Mouse (Mus musculus) limb, embryonic 15.5 days (tissue): Measurements from ENCODE around the gene Cdkl3. TPM values are rescaled to one million over a fixed set of nuclear protein-coding genes. Genes with fewer than 3 reads are reported as not detected.

Experiments
- ATAC-seq: fragments of 200-750 bp; cut with Nextera tagmentation; 2 replicates; pipeline ENCODE4 v1.8.0; 2017; ENCODE audit warnings: low read depth, moderate TSS enrichment; ENCODE audit not compliant: insufficient number of reproducible peaks, low FRiP score, low TSS enrichment
- H3K27ac ChIP-seq: fragments of 300-500 bp; sonication (generic); 2 replicates; pipeline ENCODE4 v1.5.1; 2015; ENCODE audit warnings: moderate library complexity, mild to moderate bottlenecking, inconsistent platforms
- H3K27me3 ChIP-seq: fragments of 300-500 bp; sonication (generic); 2 replicates; pipeline ENCODE4 v1.6.1; 2015; ENCODE audit warnings: inconsistent platforms
- H3K36me3 ChIP-seq: fragments of 300-500 bp; sonication (generic); 2 replicates; pipeline ENCODE4 v1.6.1; 2015; ENCODE audit warnings: inconsistent platforms
- H3K4me1 ChIP-seq: fragments of 300-500 bp; sonication (generic); 2 replicates; pipeline ENCODE4 v1.6.1; 2015; ENCODE audit warnings: inconsistent platforms
- H3K4me2 ChIP-seq: fragments of 300-500 bp; sonication (generic); 2 replicates; pipeline ENCODE4 v1.6.1; 2015; ENCODE audit warnings: mild to moderate bottlenecking, inconsistent platforms
- H3K4me3 ChIP-seq: fragments of 300-500 bp; sonication (generic); 2 replicates; pipeline ENCODE4 v1.5.1; 2015; ENCODE audit warnings: mild to moderate bottlenecking, inconsistent platforms
- H3K9ac ChIP-seq: fragments of 300-500 bp; sonication (generic); 2 replicates; pipeline ENCODE4 v1.6.1; 2015; ENCODE audit warnings: inconsistent platforms
- H3K9me3 ChIP-seq: fragments of 300-500 bp; sonication (generic); 2 replicates; pipeline ENCODE4 v1.6.1; 2016; ENCODE audit warnings: inconsistent platforms
- WGBS: fragments of 180-500 bp; shearing (Covaris S2); methylation state at CpG from one replicate; pipeline ENCODE4 v1.1.7; 2015; 5-methylcytosine and 5-hydroxymethylcytosine counted together
- polyA plus RNA-seq: library from polyadenylated mRNA; unstranded; fragments of >200 nt; fragmentation: Nextera tagmentation; extraction: Ambion mirVana; gene quantifications from 2 replicates; pipeline ENCODE4 v1.2.1, GENCODE M21; 2015

Gene Cdkl3
- 7.2 and 10.2 TPM in 2 replicates for polyA plus RNA-seq

DNA sequence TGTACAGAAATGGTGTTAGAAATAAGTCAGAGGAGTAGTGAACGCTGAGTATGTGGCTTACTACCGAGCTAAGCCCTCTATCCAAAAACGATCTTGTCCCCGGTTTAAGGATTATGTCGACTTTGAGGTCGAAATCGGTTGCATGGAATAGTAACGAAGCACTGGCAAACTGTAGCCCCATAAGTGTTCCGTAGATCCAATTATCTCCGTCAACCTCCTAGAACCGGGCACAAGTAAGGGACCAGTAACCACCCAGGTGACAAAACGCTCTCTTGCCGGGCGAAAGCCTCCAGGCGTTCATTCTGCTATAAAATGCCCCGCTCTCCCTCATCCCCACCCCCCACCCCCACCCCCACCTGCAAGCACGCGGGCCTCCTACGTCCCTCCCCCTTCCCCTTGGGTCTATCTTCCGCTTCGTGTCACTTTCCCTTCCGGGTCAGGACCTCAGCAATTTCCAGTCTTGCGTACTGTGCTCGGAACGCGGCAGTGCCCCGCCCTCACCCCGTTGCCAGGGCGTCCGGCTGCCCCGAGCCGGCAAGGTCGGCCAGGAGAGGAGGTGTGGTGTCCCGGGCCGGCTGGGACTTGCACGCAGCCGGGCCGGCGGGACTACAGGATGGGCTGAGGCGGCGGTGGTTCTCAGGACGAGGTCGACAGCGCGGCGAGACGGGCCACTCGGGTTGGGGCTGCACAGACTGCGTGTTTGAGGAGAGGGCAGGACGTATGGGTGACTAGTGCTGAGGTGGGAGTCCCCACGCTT is at the start of gene Cdkl3:
Gene Cdkl3 (plus strand): TSS at position 450 of the 757 bp plus-strand sequence.
- peaks cover 16% of the 10 kb centered on the region for H3K4me1 ChIP-seq
- peak within 1 kb of the TSS; percentile 76 for H3K9ac ChIP-seq
- H3K9me3 ChIP-seq = no peaks in the 10 kb centered on the region
- peak within 1 kb of the TSS; percentile 90 for H3K4me3 ChIP-seq
- no peaks in the 10 kb centered on the region for H3K27me3 ChIP-seq
- peak; percentile 89 for ATAC-seq
- peak within 1 kb of the TSS; percentile 60 for H3K4me2 ChIP-seq
- H3K27ac ChIP-seq = peak within 1 kb of the TSS; percentile 96
- under 1% methylated on average over 50 of the region's 51 CpGs for WGBS
- no peaks in the 10 kb centered on the region for H3K36me3 ChIP-seq

GRCm38 (mm10) chr11:51956112-51956511 is 47.9 kb upstream of the Cdkl3 start:
- ATAC-seq = no peak
- no peaks in the 10 kb centered on the region for H3K27me3 ChIP-seq
- H3K4me1 ChIP-seq = peaks cover 3% of the 10 kb centered on the region; the same call in 1 of the 2 replicates
- 70% methylated on average over 9 of the region's 9 CpGs for WGBS
- H3K36me3 ChIP-seq = no peaks in the 10 kb centered on the region
- no peak overlapping the region for H3K4me3 ChIP-seq
- H3K9ac ChIP-seq = no peak overlapping the region
- no peak overlapping the region for H3K4me2 ChIP-seq
- H3K9me3 ChIP-seq = no peaks in the 10 kb centered on the region
- H3K27ac ChIP-seq = no peak overlapping the region

- H3K36me3 ChIP-seq = no peaks in the 10 kb centered on the region
- H3K9me3 ChIP-seq = no peaks in the 10 kb centered on the region
- ATAC-seq = no peak
- peaks cover 3% of the 10 kb centered on the region; the same call in 1 of the 2 replicates for H3K4me1 ChIP-seq
- H3K9ac ChIP-seq = no peak overlapping the region
- H3K27me3 ChIP-seq = no peaks in the 10 kb centered on the region
- no peak overlapping the region for H3K4me3 ChIP-seq
- no peak overlapping the region for H3K4me2 ChIP-seq
- 80% methylated on average over 4 of the region's 4 CpGs for WGBS
- H3K27ac ChIP-seq = no peak overlapping the region
These were observed 46.3 kb upstream of the Cdkl3 start for GRCm38 (mm10) chr11:51957760-51958159.

DNA sequence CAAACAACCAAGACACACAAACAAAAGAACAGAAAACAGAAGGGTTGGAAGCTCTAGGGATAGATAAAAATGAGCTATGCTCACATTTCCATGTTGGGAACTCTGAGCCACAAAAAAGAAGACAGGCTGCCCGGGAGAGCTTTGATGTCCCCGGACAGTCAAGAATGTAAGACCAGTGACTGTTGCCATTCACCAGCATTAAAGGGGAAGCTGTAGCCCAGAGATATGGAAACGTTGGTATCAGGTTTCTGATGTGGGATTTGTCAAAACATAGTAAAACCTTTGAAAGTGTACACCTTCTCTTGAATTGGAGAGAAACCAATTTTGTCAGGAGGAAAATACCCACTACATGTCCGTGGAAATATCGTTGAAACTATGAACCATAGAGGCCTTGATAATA is 44.5 kb upstream of the Cdkl3 start:
- H3K4me2 ChIP-seq = no peak overlapping the region
- H3K9ac ChIP-seq = no peak overlapping the region
- H3K4me1 ChIP-seq = peaks cover 3% of the 10 kb centered on the region; the same call in 1 of the 2 replicates
- H3K36me3 ChIP-seq = no peaks in the 10 kb centered on the region
- H3K27ac ChIP-seq = no peak overlapping the region
- H3K4me3 ChIP-seq = no peak overlapping the region
- ATAC-seq = no peak
- H3K9me3 ChIP-seq = no peaks in the 10 kb centered on the region
- WGBS = 76% methylated on average over 5 of the region's 5 CpGs
- H3K27me3 ChIP-seq = no peaks in the 10 kb centered on the region

GRCm38 (mm10) chr11:51960061-51960460 is 44.0 kb upstream of the Cdkl3 start:
- Histone ChIP-seq H3K9ac (no peak overlapping the region), H3K9me3 (no peaks in the 10 kb centered on the region), H3K27ac (no peak overlapping the region), H3K27me3 (no peaks in the 10 kb centered on the region), H3K4me1 (peaks cover 3% of the 10 kb centered on the region; the same call in 1 of the 2 replicates), H3K4me3 (no peak overlapping the region), H3K4me2 (no peak overlapping the region), H3K36me3 (no peaks in the 10 kb centered on the region)
- WGBS = 88% methylated on average over 4 of the region's 4 CpGs
- no peak for ATAC-seq

GRCm38 (mm10) chr11:51960967-51961471 is 43.0 kb upstream of the Cdkl3 start:
- 0 out of 2 replicates have a peak, but pooled peaks have one; percentile 30 for ATAC-seq
- H3K9ac ChIP-seq = no peak overlapping the region

GRCm38 (mm10) chr11:51961761-51962160 is 42.3 kb upstream of the Cdkl3 start:
- no peaks in the 10 kb centered on the region for H3K27me3 ChIP-seq
- no peak overlapping the region for H3K27ac ChIP-seq
- H3K36me3 ChIP-seq = no peaks in the 10 kb centered on the region
- H3K9ac ChIP-seq = no peak overlapping the region
- H3K9me3 ChIP-seq = no peaks in the 10 kb centered on the region
- H3K4me1 ChIP-seq = peaks cover 3% of the 10 kb centered on the region; the same call in 1 of the 2 replicates
- H3K4me2 ChIP-seq = no peak overlapping the region
- H3K4me3 ChIP-seq = no peak overlapping the region
- no peak for ATAC-seq
- WGBS = 87% methylated on average over 8 of the region's 8 CpGs

More at GRCm38 (mm10) chr11:51960967-51961471, 43.0 kb upstream of the Cdkl3 start:
- 55% methylated on average over 11 of the region's 11 CpGs for WGBS
- Histone ChIP-seq H3K9me3 (no peaks in the 10 kb centered on the region), H3K27ac (no peak overlapping the region), H3K4me1 (peaks cover 3% of the 10 kb centered on the region; the same call in 1 of the 2 replicates), H3K36me3 (no peaks in the 10 kb centered on the region), H3K27me3 (no peaks in the 10 kb centered on the region), H3K4me3 (no peak overlapping the region), H3K4me2 (no peak overlapping the region)

DNA sequence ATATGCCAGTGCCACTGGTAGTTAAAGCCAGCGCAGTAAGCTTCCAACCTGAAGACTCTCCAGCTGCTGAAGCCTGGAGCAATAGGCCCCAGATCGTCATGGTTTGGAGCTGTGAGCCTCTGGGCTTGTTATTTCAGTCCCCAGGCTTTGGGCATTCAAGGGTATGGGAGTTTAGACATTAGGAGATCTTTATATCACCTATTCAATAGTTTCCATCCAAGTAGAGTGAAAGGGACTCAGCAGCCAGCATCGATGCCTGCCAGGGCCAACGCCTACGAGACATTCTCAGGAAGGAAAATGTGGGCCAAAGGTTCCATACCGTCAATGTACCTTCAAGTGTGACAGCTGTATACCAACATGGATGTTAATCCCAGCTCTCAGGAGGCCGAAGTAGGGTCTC is 41.7 kb upstream of the Cdkl3 start:
- no peak for ATAC-seq
- H3K27ac ChIP-seq = no peak overlapping the region
- H3K4me3 ChIP-seq = no peak overlapping the region
- no peaks in the 10 kb centered on the region for H3K36me3 ChIP-seq
- H3K9ac ChIP-seq = no peak overlapping the region
- H3K4me2 ChIP-seq = no peak overlapping the region
- H3K4me1 ChIP-seq = peaks cover 5% of the 10 kb centered on the region; the same call in 1 of the 2 replicates
- no peaks in the 10 kb centered on the region for H3K27me3 ChIP-seq
- no peaks in the 10 kb centered on the region for H3K9me3 ChIP-seq
- WGBS = 89% methylated on average over 7 of the region's 7 CpGs

GRCm38 (mm10) chr11:51966651-51967050 is 37.4 kb upstream of the Cdkl3 start:
- Histone ChIP-seq H3K27ac (no peak overlapping the region), H3K36me3 (peaks cover 20% of the 10 kb centered on the region), H3K4me3 (no peak overlapping the region), H3K4me2 (no peak overlapping the region), H3K4me1 (peaks cover 14% of the 10 kb centered on the region), H3K9ac (no peak overlapping the region), H3K9me3 (no peaks in the 10 kb centered on the region), H3K27me3 (no peaks in the 10 kb centered on the region)
- 78% methylated on average over 5 of the region's 5 CpGs for WGBS
- no peak for ATAC-seq

DNA sequence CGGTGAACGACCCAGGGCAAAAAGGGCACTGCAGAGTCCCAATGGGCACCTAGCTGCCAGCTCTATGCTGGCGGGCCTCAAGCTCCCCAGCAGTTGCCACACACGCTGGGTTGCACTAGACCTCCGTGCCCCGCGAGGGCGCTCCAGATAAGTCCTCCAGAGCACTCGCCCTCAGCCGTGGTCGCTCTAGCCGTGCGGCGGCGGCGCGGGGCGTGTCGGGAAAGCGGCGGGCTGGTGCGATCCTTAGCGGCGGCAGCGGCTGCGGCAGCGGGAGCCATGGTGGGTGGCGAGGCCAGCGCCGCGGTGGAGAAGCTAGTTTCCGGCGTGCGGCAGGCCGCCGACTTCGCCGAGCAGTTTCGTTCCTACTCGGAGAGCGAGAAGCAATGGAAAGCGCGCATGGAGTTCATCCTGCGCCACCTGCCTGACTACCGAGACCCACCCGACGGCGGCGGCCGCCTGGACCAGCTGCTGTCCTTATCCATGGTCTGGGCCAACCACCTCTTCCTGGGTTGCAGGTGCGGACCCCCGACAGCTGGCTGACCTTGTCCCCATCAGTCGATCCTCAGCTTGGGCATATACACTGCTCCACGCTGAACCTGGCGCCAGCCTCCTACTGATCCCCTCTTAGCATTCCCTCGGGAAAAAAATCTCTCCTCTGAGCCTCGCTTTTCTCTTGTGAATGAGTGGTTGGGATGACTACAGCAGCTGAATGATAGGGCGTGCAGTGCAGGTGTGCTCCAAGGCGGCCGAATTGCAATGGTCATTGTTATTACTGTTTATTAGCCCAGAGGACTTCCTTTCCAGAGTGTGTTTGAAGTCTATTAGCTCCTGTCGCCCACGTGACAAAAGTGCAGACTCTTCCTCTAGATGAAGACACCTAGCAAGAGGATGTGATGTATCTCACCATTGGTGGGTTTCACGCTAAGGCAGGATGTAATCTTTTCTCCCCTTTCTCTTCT is 36.3 kb upstream of the Cdkl3 start, which contains the start of gene Cdkn2aipnl:
Gene Cdkn2aipnl (plus strand): TSS at position 219 of the 959 bp plus-strand sequence.
- Histone ChIP-seq H3K4me2 (peak within 1 kb of the TSS; percentile 80), H3K4me1 (peaks cover 14% of the 10 kb centered on the region), H3K27me3 (no peaks in the 10 kb centered on the region), H3K36me3 (peaks cover 30% of the 10 kb centered on the region), H3K9ac (peak within 1 kb of the TSS; percentile 75), H3K9me3 (no peaks in the 10 kb centered on the region), H3K4me3 (peak within 1 kb of the TSS; percentile 70), H3K27ac (peak within 1 kb of the TSS; percentile 67; the same call in 1 of the 2 replicates)
- peak; percentile 84 for ATAC-seq
- 2% methylated on average over 63 of the region's 63 CpGs for WGBS

DNA sequence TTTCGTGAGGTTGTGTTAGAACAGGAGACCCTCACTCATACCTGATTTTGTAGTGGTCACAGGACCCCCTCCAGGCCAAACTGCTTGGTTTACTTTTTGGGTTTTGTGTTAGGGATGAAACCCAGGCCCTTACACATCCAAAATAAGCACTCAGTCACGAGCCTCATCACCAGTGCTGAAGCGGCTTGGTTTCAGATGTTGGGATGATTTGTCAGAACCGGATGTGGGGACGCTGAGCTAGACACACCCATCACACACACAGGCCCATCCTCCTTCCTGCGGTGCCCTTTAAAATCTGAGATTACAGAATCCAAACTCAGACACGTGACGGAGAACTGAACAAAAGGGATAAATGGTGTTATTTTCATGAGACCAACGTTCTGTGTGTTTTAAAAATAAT is 35.1 kb upstream of the Cdkl3 start:
- Histone ChIP-seq H3K9ac (no peak overlapping the region), H3K27ac (no peak overlapping the region), H3K36me3 (peaks cover 41% of the 10 kb centered on the region), H3K4me2 (no peak overlapping the region), H3K4me1 (peaks cover 14% of the 10 kb centered on the region), H3K4me3 (no peak overlapping the region), H3K9me3 (0 out of 2 replicates have a peak, but pooled peaks cover 3% of the 10 kb centered on the region), H3K27me3 (no peaks in the 10 kb centered on the region)
- no peak for ATAC-seq
- WGBS = 92% methylated on average over 9 of the region's 9 CpGs
